Mouse (Mus musculus) mesoderm, embryonic 11.5 days (tissue): Measurements from ENCODE around the gene Phgr1.

ENCODE experiments used
- DNase-seq: peaks from one replicate; pipeline ENCODE4 v3.0.0-alpha.2; 2012; ENCODE audit warnings: low read depth, low spot score

Gene Phgr1

GRCm38 (mm10) chr2:118813981-118814836, 41.6 kb downstream of the Phgr1 start, which contains the start of gene Knstrn:
Gene Knstrn (plus strand): TSS chr2:118814003.
- peak; percentile 90 for DNase-seq

- DNase-seq = no peak
These were observed 50.2 kb downstream of the Phgr1 start for GRCm38 (mm10) chr2:118822800-118823199.

- DNase-seq = no peak
These were observed 51.8 kb downstream of the Phgr1 start for GRCm38 (mm10) chr2:118824396-118824795.
